Mouse (Mus musculus): ENCODE results near the gene Gm5169. TPM values are rescaled to one million over a fixed set of nuclear protein-coding genes. Genes with fewer than 3 reads are reported as not detected.
"Not testable (repeated sequence)": the region's sequence is repeated elsewhere in the genome, so short reads cannot be mapped to it uniquely, and the experiment has no call there.

Gene Gm5169
- polyA plus RNA-seq (2016; fragmentation: Nextera tagmentation; extraction: Ambion mirVana) = not detected in 2 replicates

- H3K36me3 ChIP-seq; H3K4me3 ChIP-seq; H3K9me3 ChIP-seq; H3K27ac ChIP-seq; DNase-seq (ENCODE audit: low spot score); H3K4me1 ChIP-seq (replicated peaks); H3K27me3 ChIP-seq (ENCODE audit: insufficient read depth, poor library complexity, severe bottlenecking): not testable (repeated sequence)
- 93% methylated on average over 2 of the region's 6 CpGs for WGBS
These were observed at the start of gene Gm5169 for GRCm38 (mm10) chrX:25301355-25301754. Gene Gm5169 (minus strand): TSS chrX:25301455.

GRCm38 (mm10) chrX:25347424-25347823 lies 46.2 kb upstream of the Gm5169 start:
- WGBS = 94% methylated on average over 14 of the region's 15 CpGs
- H3K27me3 ChIP-seq (ENCODE audit: insufficient read depth, poor library complexity, severe bottlenecking); H3K27ac ChIP-seq; H3K36me3 ChIP-seq; H3K9me3 ChIP-seq; H3K4me1 ChIP-seq (replicated peaks); DNase-seq (ENCODE audit: low spot score); H3K4me3 ChIP-seq: not testable (repeated sequence)

Data from hindbrain, embryonic 10.5 days (tissue).